Mouse (Mus musculus): Measurements from ENCODE around the gene Mapk8ip1.
"Not testable (repeated sequence)": the region's sequence is repeated elsewhere in the genome, so short reads cannot be mapped to it uniquely, and the experiment has no call there.

DNA sequence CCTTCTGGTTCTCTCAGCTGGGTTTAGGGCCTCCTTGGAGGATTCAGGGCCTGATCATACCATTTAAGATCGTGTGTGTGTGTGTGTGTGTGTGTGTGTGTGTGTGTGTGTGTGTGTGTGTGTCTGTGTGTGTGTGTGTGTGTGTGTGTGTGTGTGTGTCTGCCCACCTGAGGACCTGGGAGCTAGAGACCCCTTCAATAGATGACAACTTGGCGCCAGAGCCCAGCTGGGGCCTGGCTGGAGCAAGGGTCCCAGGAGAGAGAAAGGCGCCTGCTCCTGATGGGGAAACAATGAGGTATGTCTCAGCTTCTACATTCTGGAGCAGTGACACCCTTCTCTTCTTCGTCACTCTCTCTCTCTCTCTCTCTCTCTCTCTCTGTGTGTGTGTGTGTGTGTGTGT lies 1.2 kb downstream of the Mapk8ip1 start:
- not testable (repeated sequence) for TF ChIP-seq CTCF (IDR thresholded peaks at IDR 0.05); EP300 (IDR thresholded peaks at IDR 0.05; ENCODE audit: insufficient read depth, low read depth, low read length); POLR2A (IDR thresholded peaks at IDR 0.05; ENCODE audit: insufficient read depth, low read depth, low read length)
